Mouse (Mus musculus) left cerebral cortex, postnatal 4 days (tissue): ENCODE measurements at regions not wholly inside any gene's neighbourhood (a gene's known extent, or its start where the extent isn't known, plus 50 kb on each side); places are given as distances from the start of the nearest gene placed in this dataset.

Experiments used
- DNase-seq: peaks from one replicate; pipeline ENCODE4 v3.0.0-alpha.2; 2022
- intact Hi-C: fragments of 180-260 bp; cut with DNase I; formaldehyde crosslinking; loops from one replicate; pipeline ENCODE4 v1.15.1; 2025

DNA sequence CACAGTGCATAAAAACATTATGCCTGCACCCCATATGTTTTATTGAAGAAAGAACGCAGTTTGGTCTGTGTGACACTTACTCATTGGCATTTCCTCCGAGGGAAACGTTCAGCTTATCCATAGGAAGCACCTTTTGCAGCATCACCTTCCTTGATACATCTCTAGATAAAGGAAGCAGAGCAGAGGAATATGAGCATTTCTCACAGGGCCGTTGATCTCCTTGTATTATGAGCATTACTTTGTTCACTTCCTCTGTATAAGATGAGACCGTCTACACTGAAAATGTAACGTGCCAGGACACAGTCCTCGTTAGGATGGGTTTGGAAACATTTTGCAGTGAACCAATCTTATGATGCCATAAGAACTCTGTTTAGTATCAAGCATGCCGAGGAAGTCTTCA lies 1648.5 kb upstream of the Gm7489 start:
- DNase-seq, result no peak
- intact Hi-C loops, result no loop called here

DNA sequence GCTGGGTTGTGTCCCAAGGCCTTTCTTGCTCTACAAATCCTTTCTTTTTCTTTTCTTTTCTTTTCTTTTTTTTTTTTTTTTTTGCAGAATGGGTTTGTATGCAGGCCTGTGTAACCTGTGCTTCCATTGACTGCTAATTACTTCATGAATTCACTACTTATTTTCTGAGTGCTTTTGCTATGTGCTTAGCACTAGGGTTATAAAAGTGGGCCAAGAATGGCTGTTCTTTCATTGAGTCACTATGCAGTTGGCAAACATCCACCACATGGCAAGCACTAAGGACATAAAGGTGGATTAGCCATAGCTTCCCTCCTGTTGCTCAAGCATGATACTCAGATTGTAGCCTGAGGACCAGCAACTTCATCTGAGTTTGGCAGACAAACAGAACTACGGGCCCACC lies 1641.8 kb upstream of the Gm7489 start:
- intact Hi-C loops, result no loop called here
- no peak for DNase-seq
